Mouse (Mus musculus) left cerebral cortex, adult 2 months (tissue): ENCODE results near the gene Adgrf3. TPM values are rescaled to one million over a fixed set of nuclear protein-coding genes. Genes with fewer than 3 reads are reported as not detected.

Experiments used
- DNase-seq, 2 experiments: peaks; one replicate each; pipeline ENCODE4 v3.0.0; 2021 to 2022; ENCODE audit warnings: low spot score in 2 of 2, mixed read lengths in 1 of 2; ENCODE audit errors: extremely low spot score in 1 of 2
- H3K27ac ChIP-seq: fragments of 200-600 bp; 2 replicates; pipeline ENCODE4 v1.8.1; 2022
- H3K4me3 ChIP-seq: fragments of 200-600 bp; 2 replicates; pipeline ENCODE4 v1.8.1; 2022
- CTCF ChIP-seq: fragments of 200-600 bp; IDR thresholded peaks from 2 replicates; pipeline ENCODE4 v1.8.1; 2022; ENCODE audit warnings: antibody characterized with exemption, mild to moderate bottlenecking, moderate library complexity
- intact Hi-C: fragments of 180-260 bp; cut with DNase I; formaldehyde crosslinking; loops from one replicate; pipeline ENCODE4 v1.15.1; 2025
- long read RNA-seq, 2 experiments: library from polyadenylated mRNA; stranded (forward); transcript quantifications; one replicate each; pipeline ENCODE4 v2.0.0; 2021; ENCODE audit warnings: borderline mapping rate in 2 of 2
- total RNA-seq, 2 experiments: library from RNA; stranded (reverse); gene quantifications; 2 replicates each; pipeline ENCODE4 v1.2.3; 2021

Adgrf3 gene
- total RNA-seq: not detected
- long read RNA-seq, experiment 1: 0 reads
- long read RNA-seq, experiment 2: 0 reads

- TF ChIP-seq CTCF: no peak
- intact Hi-C loops: no loop called here
- H3K27ac ChIP-seq: no peak within 1 kb of the TSS
- H3K4me3 ChIP-seq: no peak within 1 kb of the TSS
- no peak for DNase-seq
Measured at GRCm38 (mm10) chr5:30205493-30205892, at the start of gene Adgrf3. TSS of gene Adgrf3 (minus strand) at chr5:30205722.

- H3K4me3 ChIP-seq: no peak overlapping the region
- TF ChIP-seq CTCF: peak; percentile 19; the same call in 1 of the 2 replicates
- intact Hi-C loops: no loop called here
- no peak overlapping the region for H3K27ac ChIP-seq
- no peak for DNase-seq
Measured at GRCm38 (mm10) chr5:30247666-30248065, 42.1 kb upstream of the Adgrf3 start.

GRCm38 (mm10) chr5:30245861-30246416, 40.4 kb upstream of the Adgrf3 start:
- no peak for TF ChIP-seq CTCF
- intact Hi-C loops: no loop called here

GRCm38 (mm10) chr5:30243741-30244140, 38.2 kb upstream of the Adgrf3 start:
- intact Hi-C loops: no loop called here
- Histone ChIP-seq H3K4me3 (no peak overlapping the region), H3K27ac (no peak overlapping the region)
- TF ChIP-seq CTCF: peak; percentile 54
- DNase-seq: no peak

More at GRCm38 (mm10) chr5:30245861-30246416, 40.4 kb upstream of the Adgrf3 start:
- Histone ChIP-seq H3K27ac (no peak overlapping the region), H3K4me3 (no peak overlapping the region)
- no peak for DNase-seq

- H3K27ac ChIP-seq: no peak overlapping the region
- intact Hi-C loops: no loop called here
- H3K4me3 ChIP-seq: no peak overlapping the region
- DNase-seq: no peak
- TF ChIP-seq CTCF: no peak
Measured at GRCm38 (mm10) chr5:30242410-30242809, 36.9 kb upstream of the Adgrf3 start.

- no peak for DNase-seq
- Histone ChIP-seq H3K27ac (no peak overlapping the region), H3K4me3 (no peak overlapping the region)
- intact Hi-C loops: no loop called here
- TF ChIP-seq CTCF: no peak
Measured at GRCm38 (mm10) chr5:30240552-30240951, 35.0 kb upstream of the Adgrf3 start.

- TF ChIP-seq CTCF: no peak
- no peak for DNase-seq
- intact Hi-C loops: no loop called here
- Histone ChIP-seq H3K27ac (no peak overlapping the region), H3K4me3 (no peak overlapping the region)
Measured at GRCm38 (mm10) chr5:30238533-30238932, 33.0 kb upstream of the Adgrf3 start.

- Histone ChIP-seq H3K27ac (no peak overlapping the region), H3K4me3 (no peak overlapping the region)
- intact Hi-C loops: loop anchor here (2.0 kb wide), 1 partner anchor 35 kb away; no protein-coding TSS in a partner anchor
- no peak for DNase-seq
- TF ChIP-seq CTCF: no peak
Measured at GRCm38 (mm10) chr5:30235641-30236126, 30.2 kb upstream of the Adgrf3 start.

GRCm38 (mm10) chr5:30233979-30234378, 28.5 kb upstream of the Adgrf3 start:
- intact Hi-C loops: no loop called here
- no peak for DNase-seq
- no peak overlapping the region for H3K27ac ChIP-seq
- TF ChIP-seq CTCF: no peak
- H3K4me3 ChIP-seq: no peak overlapping the region

- Histone ChIP-seq H3K27ac (peak overlapping the region; percentile 88), H3K4me3 (peak overlapping the region; percentile 77)
- DNase-seq: peak; percentile 13 to 19
- TF ChIP-seq CTCF: no peak
- intact Hi-C loops: no loop called here
Measured at GRCm38 (mm10) chr5:30233042-30233441, 27.5 kb upstream of the Adgrf3 start.

- no peak for TF ChIP-seq CTCF
Measured at GRCm38 (mm10) chr5:30232271-30232971, 26.9 kb upstream of the Adgrf3 start, which contains the start of gene Selenoi. TSS of gene Selenoi (plus strand) at chr5:30232581.

GRCm38 (mm10) chr5:30231891-30232270, 26.4 kb upstream of the Adgrf3 start:
- intact Hi-C loops: no loop called here
- TF ChIP-seq CTCF: no peak
- no peak for DNase-seq
- peak overlapping the region; percentile 77 for H3K4me3 ChIP-seq
- peak overlapping the region; percentile 75 for H3K27ac ChIP-seq

More at GRCm38 (mm10) chr5:30232271-30232971, 26.9 kb upstream of the Adgrf3 start, which contains the start of gene Selenoi:
- peak within 1 kb of the TSS; percentile 77 for H3K4me3 ChIP-seq
- H3K27ac ChIP-seq: peak within 1 kb of the TSS; percentile 88
- DNase-seq: peak; percentile 97 to 98
- intact Hi-C loops: no loop called here

- Histone ChIP-seq H3K27ac (no peak overlapping the region), H3K4me3 (no peak overlapping the region)
- DNase-seq: peak in 1 of 2 experiments; percentile 26
- peak; percentile 63 for TF ChIP-seq CTCF
- intact Hi-C loops: no loop called here
Measured at GRCm38 (mm10) chr5:30230901-30231300, 25.4 kb upstream of the Adgrf3 start.
